Mouse (Mus musculus) cortical plate, adult 2 months (tissue): Measurements from ENCODE around the gene Slc1a6.

Experiments used
- CTCF ChIP-seq: fragments of 200-500 bp; IDR thresholded peaks from 2 replicates; pipeline ENCODE4 v1.5.1; 2011; ENCODE audit warnings: mild to moderate bottlenecking, control low read depth, low read length; ENCODE audit not compliant: insufficient read depth; ENCODE audit errors: extremely low read depth
- POLR2A ChIP-seq: fragments of 200-500 bp; IDR thresholded peaks from 2 replicates; pipeline ENCODE4 v1.6.1; 2011; ENCODE audit warnings: mild to moderate bottlenecking, low read length, control low read depth; ENCODE audit not compliant: insufficient read depth; ENCODE audit errors: extremely low read depth

DNA sequence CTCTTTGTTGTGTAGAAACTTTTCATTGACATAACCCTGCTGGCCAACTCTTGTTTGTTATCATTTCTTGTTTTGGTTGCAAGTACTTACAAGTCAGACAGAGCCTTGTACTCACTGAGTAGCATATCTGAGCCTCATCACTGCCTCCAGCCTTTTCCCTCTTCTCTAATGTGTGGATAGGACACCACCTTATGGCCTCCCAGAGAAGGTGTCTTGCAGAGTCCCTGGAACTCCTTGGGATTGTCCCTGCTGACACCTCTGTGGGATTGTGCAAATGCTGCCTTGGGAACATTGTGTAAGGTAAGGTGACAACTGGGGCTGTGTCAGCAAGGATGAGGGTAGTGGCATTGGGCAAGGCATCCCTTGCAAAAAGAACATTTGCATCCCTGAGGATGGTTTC lies 36.6 kb upstream of the Slc1a6 start:
- TF ChIP-seq CTCF, result no peak
- TF ChIP-seq POLR2A, result no peak
